Mouse (Mus musculus) left cerebral cortex, adult 9 months (tissue): Measurements from ENCODE around the gene Disp3.
A peak's percentile ranks its signal among the peaks of the same experiment; 100 is the strongest.

Experiments
- DNase-seq, 2 experiments: peaks; one replicate each; pipeline ENCODE4 v3.0.0; 2022; ENCODE audit warnings: low spot score in 2 of 2

Gene Disp3

GRCm38 (mm10) chr4:148220656-148221055, 67.1 kb downstream of the Disp3 start:
- no peak for DNase-seq

DNA sequence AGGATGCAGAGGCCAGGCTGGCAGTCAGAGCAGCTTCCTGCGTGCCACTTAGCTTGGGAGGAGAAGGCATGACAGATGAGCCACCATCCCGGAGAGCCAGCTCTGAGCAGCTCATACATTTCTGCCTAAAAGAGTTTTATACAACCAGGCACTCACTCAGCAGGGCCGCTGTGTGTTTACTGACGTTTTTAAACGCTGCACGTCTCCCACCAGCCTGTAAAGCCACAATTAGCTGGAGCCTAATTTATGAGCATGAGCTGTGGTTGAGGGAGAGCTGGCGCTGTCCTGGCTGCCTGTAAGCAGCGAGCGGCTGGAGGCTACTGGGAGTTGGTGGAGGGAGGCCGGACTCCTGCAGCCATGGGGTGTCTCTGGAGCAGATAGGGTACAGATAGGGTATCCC, 69.5 kb downstream of the Disp3 start:
- peak in 1 of 2 experiments; percentile 15 for DNase-seq

DNA sequence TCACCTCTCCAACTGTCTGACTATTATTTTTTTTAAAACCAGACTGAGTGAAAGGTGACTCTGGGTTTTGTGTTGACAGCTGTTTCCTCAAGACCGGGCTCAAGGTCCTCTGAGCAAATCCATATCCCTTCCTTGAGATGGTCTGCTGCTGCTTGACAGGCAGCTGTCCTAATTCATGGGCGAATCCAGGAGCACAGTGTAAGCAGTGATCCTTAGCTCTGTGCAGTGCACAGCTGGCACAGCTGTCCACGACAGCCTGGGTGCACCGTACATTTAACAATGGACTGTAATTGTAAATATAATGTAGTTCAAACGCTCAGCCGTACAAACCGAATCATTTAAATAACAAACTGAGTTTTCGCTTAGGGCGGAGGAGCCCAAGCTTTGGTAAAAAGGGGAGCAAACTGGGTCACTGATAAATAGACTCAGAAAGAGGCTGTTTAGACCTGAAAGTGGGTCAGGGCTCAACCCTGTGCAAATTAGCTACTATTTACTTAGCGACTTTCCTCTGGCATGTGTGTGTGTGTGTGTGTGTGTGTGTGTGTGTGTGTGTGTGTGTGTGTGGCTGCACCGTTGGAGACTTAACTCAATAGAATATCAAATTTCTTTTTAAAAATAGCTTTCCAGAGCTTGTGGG, 72.4 kb downstream of the Disp3 start:
- DNase-seq = no peak

- DNase-seq = peak in 1 of 2 experiments; percentile 78
Measured at GRCm38 (mm10) chr4:148214460-148215136, 73.2 kb downstream of the Disp3 start.

GRCm38 (mm10) chr4:148204873-148205232, 82.9 kb downstream of the Disp3 start:
- DNase-seq = no peak

- DNase-seq = no peak
Measured at GRCm38 (mm10) chr4:148204061-148204872, 83.5 kb downstream of the Disp3 start.

DNA sequence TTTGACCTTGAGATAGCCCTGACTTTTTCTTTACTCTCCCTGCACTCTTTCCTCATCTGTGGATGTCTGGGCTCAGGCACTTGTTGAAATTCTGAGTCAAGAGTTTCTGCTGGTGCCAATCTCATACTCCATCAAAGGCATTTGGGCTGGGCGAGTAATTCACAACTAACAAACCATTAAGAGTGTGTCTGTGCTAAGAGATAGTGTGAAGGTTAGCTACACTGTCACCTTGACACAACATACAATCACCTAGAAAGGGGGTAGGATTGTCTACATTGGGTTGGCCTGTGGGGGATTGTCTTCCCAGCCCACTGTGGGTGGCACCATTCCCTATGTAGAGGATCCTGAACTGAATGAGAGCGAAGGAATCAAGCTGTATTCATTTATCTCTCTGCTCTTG, 84.2 kb downstream of the Disp3 start:
- DNase-seq = no peak

DNA sequence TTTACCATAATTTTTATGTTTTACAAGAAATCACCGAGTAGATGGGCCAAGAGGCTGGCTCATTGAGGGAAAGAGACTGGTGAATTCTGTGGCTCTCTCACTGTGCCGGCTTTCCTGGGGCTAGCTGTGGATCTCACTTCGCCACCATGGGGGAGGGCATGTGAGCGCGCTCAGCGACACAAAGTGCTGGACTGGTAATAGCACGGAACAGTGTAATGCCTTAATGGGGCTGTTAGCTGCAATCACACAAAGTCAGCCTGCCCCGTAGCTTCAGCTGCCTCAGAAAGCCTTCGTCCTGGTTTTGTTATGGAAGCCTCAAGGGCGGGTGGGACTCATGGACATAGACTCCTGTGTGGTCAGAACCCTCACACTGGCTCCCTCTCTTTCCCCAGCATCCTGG, 89.0 kb downstream of the Disp3 start:
- no peak for DNase-seq

GRCm38 (mm10) chr4:148194400-148194799, 93.4 kb downstream of the Disp3 start:
- no peak for DNase-seq

- no peak for DNase-seq
Measured at GRCm38 (mm10) chr4:148192707-148193245, 95.0 kb downstream of the Disp3 start.
